Mouse (Mus musculus) embryonic facial prominence, embryonic 14.5 days (tissue): ENCODE results near the gene Slc44a3. TPM values are rescaled to one million over a fixed set of nuclear protein-coding genes. Genes with fewer than 3 reads are reported as not detected.

Experiments used
- ATAC-seq: fragments of 200-750 bp; cut with Nextera tagmentation; 2 replicates; pipeline ENCODE4 v1.8.0; 2017; ENCODE audit warnings: low read depth, moderate number of reproducible peaks, moderate TSS enrichment
- DNase-seq: peaks from one replicate; pipeline ENCODE4 v3.0.0-alpha.2; 2015; ENCODE audit warnings: low spot score
- H3K27ac ChIP-seq: fragments of 300-500 bp; sonication (generic); replicated peaks from 2 replicates; pipeline ENCODE4 v1.5.1; 2014; ENCODE audit warnings: low read depth, mild to moderate bottlenecking, low read length, moderate library complexity
- H3K27me3 ChIP-seq: fragments of 300-500 bp; sonication (generic); replicated peaks from 2 replicates; pipeline ENCODE4 v1.6.1; 2014; ENCODE audit warnings: low read length; ENCODE audit not compliant: control insufficient read depth, insufficient read depth
- H3K36me3 ChIP-seq: fragments of 300-500 bp; sonication (generic); 2 replicates; pipeline ENCODE4 v1.6.1; 2014; ENCODE audit warnings: low read length, mixed read lengths; ENCODE audit not compliant: control insufficient read depth, insufficient read depth
- H3K4me1 ChIP-seq: fragments of 300-500 bp; sonication (generic); 2 replicates; pipeline ENCODE4 v1.6.1; 2014; ENCODE audit warnings: antibody characterized with exemption, low read length; ENCODE audit not compliant: control insufficient read depth, insufficient read depth
- H3K4me2 ChIP-seq: fragments of 300-500 bp; sonication (generic); 2 replicates; pipeline ENCODE4 v1.6.1; 2014; ENCODE audit warnings: low read depth, mild to moderate bottlenecking, low read length, moderate library complexity, mixed read lengths
- H3K4me3 ChIP-seq: fragments of 300-500 bp; sonication (generic); 2 replicates; pipeline ENCODE4 v1.5.1; 2014; ENCODE audit warnings: low read depth, mild to moderate bottlenecking, low read length
- H3K9ac ChIP-seq: fragments of 300-500 bp; sonication (generic); 2 replicates; pipeline ENCODE4 v1.6.1; 2014; ENCODE audit warnings: low read depth, mild to moderate bottlenecking, low read length, moderate library complexity, mixed read lengths
- H3K9me3 ChIP-seq: fragments of 300-500 bp; sonication (generic); 2 replicates; pipeline ENCODE4 v1.6.1; 2016; ENCODE audit warnings: low read length; ENCODE audit not compliant: control insufficient read depth
- WGBS: fragments of 180-500 bp; shearing (Covaris S2); extraction: QIAGEN DNeasy Blood & Tissue Kit; methylation state at CpG from one replicate; pipeline ENCODE4 v1.1.7; 2014; 5-methylcytosine and 5-hydroxymethylcytosine counted together
- polyA plus RNA-seq: library from polyadenylated mRNA; unstranded; fragments of >200 nt; fragmentation: Nextera tagmentation; extraction: Ambion mirVana; gene quantifications from 2 replicates; pipeline ENCODE4 v1.2.1, GENCODE M21; 2014

Gene Slc44a3
- polyA plus RNA-seq, 1 experiment from 2014 or later = 6.4 TPM

DNA sequence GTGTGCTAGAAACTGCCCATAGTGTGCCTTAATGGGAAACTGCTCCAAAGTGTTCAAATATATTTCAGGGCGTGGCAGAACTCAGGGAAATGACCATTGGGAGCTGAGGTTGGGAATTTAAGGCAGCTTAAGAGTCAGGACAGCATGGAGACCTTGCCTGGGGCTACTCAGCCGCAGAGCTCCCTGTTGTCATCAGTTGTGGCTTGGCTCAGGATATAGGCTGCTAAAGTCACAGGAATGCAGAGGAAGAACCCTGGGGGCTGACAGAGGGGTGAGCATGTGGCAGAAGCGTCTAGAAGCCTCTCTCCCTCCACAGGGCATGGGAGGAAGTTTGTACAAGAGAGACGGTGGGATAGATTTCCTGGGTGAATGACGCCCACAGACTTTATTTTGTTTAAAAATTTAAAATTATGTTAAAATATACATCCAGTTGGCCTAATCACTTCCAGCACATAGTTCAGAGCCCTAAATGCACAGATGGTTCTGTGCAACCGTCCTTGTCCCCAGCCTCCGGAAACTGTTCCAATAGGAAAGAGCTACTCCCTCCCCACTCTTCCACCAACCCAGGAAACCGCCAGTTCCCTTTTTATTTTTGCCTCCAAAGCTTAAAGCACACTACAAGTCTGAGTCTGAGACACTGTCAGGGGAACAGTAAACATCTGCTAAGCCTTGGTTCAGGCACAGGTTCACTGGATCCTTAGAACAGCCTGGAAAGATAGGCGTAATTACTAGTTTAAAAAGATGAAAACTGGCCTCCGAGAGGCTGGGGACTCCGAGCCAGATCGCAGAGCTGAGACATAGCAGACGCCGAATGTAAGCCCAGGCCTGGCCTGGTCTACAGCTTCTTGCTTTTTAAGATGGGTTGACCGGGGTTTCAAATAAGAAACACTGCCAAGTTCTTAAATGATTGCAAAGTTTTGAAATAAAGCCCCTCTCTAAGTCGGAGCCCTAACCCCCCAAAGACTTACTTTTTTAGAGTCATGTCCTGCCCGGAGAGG lies 5.8 kb downstream of the Slc44a3 start:
- peak overlapping the region; percentile 9; the same call in 1 of the 2 replicates for H3K4me2 ChIP-seq
- peaks cover 18% of the 10 kb centered on the region for H3K4me1 ChIP-seq
- no peaks in the 10 kb centered on the region for H3K9me3 ChIP-seq
- ATAC-seq (peak; percentile 62), DNase-seq (peak; percentile 80)
- H3K9ac ChIP-seq = no peak overlapping the region
- no peaks in the 10 kb centered on the region for H3K36me3 ChIP-seq
- no peaks in the 10 kb centered on the region for H3K27me3 ChIP-seq
- H3K4me3 ChIP-seq = no peak overlapping the region
- peak overlapping the region; percentile 49 for H3K27ac ChIP-seq
- 29% methylated on average over 17 of the region's 17 CpGs for WGBS

DNA sequence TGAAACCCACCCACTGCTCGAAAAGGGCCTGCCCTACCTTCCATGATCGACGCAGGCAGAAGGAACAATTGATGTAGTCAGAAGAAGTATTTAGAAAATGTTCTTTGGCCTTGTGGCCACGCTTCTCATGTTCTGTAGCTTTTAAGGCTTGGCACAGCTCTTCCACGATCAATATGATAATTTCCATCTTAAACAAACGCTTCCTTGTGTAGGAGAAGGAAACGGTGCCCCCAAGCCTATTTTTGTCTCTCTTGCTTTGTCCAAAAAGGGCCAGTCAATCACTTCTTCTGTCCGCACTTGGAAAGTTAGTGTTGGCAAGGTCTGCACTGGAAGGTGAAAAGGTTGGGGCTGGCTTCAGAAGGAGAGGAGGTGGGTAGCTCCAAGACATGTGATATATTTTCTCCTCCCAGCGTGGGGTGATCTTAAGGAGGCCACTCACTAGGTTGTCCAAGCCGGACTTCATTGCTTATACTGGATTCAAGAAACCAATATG lies 10.5 kb downstream of the Slc44a3 start:
- no peaks in the 10 kb centered on the region for H3K27me3 ChIP-seq
- no peak overlapping the region for H3K4me3 ChIP-seq
- no peak overlapping the region for H3K4me2 ChIP-seq
- peak overlapping the region; percentile 46; the same call in 1 of the 2 replicates for H3K27ac ChIP-seq
- H3K4me1 ChIP-seq = peaks cover 13% of the 10 kb centered on the region
- H3K9me3 ChIP-seq = peaks cover 7% of the 10 kb centered on the region; the same call in 1 of the 2 replicates
- H3K9ac ChIP-seq = no peak overlapping the region
- peak; percentile 73 for DNase-seq
- no peaks in the 10 kb centered on the region for H3K36me3 ChIP-seq
- WGBS = 71% methylated on average over 10 of the region's 10 CpGs
- ATAC-seq = peak; percentile 68; the same call in 1 of the 2 replicates

DNA sequence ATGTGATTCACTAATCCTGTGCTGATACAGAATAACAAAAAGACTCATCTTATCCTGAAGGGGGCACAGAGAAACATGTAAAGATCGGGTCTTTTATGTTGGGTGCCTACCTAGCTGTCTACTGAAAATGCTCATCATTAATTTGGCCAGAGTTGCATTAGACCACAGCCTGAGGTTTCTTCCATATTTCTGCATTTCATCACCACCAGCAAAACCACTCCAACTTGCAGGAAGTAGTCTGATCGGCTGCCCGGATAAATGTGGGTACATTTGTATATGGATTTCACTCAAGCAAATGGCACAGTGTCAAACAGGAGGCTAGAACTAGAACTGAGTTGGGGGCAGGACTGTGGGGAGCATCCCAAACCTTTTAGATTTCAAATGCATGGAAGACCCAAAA lies 11.1 kb downstream of the Slc44a3 start:
- peaks cover 8% of the 10 kb centered on the region for H3K4me1 ChIP-seq
- H3K27ac ChIP-seq = peak overlapping the region; percentile 46
- H3K9ac ChIP-seq = no peak overlapping the region
- no peaks in the 10 kb centered on the region for H3K36me3 ChIP-seq
- H3K9me3 ChIP-seq = peaks cover 8% of the 10 kb centered on the region; the same call in 1 of the 2 replicates
- H3K4me3 ChIP-seq = no peak overlapping the region
- 75% methylated on average over 3 of the region's 3 CpGs for WGBS
- no peaks in the 10 kb centered on the region for H3K27me3 ChIP-seq
- no peak overlapping the region for H3K4me2 ChIP-seq
- no peak for DNase-seq
- no peak for ATAC-seq

DNA sequence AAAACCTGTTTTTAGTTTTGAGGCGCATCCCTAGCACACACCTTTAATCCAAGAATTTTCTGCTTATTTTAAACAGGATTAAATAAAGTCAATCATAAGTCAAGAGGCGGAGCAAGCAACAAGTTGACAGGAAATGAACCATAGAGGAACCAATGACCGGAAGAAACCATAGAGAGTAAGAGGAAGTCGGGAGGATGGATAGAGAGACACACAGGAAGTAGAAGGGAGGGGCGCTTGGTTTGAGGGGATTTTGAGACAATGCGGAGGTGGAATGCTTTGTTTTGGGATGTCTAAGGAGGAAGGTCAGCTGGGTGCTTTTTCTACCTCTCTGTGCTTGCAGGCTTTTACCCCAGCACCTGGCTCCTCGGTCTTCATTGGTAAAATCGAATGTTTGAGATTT lies 15.2 kb downstream of the Slc44a3 start:
- no peak overlapping the region for H3K4me3 ChIP-seq
- H3K36me3 ChIP-seq = no peaks in the 10 kb centered on the region
- peaks cover 8% of the 10 kb centered on the region; the same call in 1 of the 2 replicates for H3K9me3 ChIP-seq
- H3K4me2 ChIP-seq = no peak overlapping the region
- ATAC-seq (no peak), DNase-seq (no peak)
- no peaks in the 10 kb centered on the region for H3K27me3 ChIP-seq
- H3K9ac ChIP-seq = no peak overlapping the region
- 89% methylated on average over 8 of the region's 8 CpGs for WGBS
- no peak overlapping the region for H3K27ac ChIP-seq
- H3K4me1 ChIP-seq = no peaks in the 10 kb centered on the region

DNA sequence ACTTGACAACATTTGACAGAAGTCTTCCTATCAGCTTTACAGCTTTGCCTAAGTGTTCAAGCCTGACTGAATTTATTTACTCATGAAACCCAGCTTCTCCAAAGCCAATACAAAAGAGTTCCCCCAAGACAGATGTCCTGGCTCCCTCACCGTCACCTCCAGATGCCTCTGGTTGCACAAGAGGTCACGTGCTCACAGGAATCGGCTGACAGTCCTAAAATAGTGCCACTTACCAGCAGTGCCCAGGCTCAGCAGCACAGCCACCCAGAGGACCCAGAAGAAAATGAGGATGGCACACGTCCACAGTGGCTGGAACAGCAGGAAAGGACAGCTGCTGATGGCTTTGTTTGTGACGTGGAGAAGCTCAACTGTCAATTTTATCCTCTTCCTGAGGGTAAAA lies 23.1 kb downstream of the Slc44a3 start:
- H3K27ac ChIP-seq = no peak overlapping the region
- DNase-seq (no peak), ATAC-seq (no peak)
- H3K4me1 ChIP-seq = no peaks in the 10 kb centered on the region
- H3K9me3 ChIP-seq = no peaks in the 10 kb centered on the region
- H3K4me2 ChIP-seq = no peak overlapping the region
- H3K27me3 ChIP-seq = no peaks in the 10 kb centered on the region
- 50% methylated on average over 5 of the region's 5 CpGs for WGBS
- no peak overlapping the region for H3K4me3 ChIP-seq
- no peak overlapping the region for H3K9ac ChIP-seq
- no peaks in the 10 kb centered on the region for H3K36me3 ChIP-seq

DNA sequence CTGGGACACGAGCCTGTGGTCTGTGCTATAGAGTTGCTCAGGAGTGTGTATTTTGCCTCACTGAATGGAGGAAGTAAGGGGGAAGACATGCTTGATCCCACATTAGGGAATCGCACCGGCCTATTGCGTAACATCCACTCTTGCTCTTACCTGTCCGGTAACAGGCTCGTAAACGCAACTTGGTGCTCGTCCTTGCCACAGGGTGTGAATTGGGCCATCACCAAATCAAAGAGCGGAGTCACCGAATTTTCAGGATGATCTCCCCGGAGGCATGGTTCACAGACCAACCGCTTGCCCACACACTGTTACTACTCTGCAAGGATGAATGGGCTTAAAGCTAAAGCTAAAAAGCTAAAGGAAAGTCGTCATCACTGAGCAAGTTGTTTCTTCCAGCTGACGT lies 24.5 kb downstream of the Slc44a3 start:
- 93% methylated on average over 14 of the region's 14 CpGs for WGBS

DNA sequence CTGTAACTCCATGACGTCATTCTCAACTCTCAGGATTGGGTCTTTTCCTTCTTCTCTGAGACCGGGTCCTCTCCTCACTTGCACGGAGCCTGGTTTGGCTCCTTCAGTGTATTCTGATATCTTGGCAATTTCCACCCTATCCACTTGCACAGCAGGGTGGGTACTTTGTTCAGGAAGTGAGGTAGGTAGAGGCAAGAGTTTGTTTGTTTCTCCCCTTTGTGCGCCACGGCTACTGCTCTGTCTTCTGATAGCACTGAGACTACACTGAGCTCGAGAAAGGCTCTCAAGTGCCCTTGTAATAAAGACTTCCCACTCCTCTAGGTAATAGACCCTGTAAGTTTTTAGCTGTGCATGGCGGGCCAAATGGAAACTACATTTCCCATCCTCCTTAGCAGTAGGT lies 25.4 kb downstream of the Slc44a3 start:
- no peak overlapping the region for H3K9ac ChIP-seq
- H3K36me3 ChIP-seq = no peaks in the 10 kb centered on the region
- H3K4me2 ChIP-seq = no peak overlapping the region
- H3K9me3 ChIP-seq = no peaks in the 10 kb centered on the region
- 89% methylated on average over 7 of the region's 7 CpGs for WGBS
- ATAC-seq (no peak), DNase-seq (no peak)
- no peak overlapping the region for H3K27ac ChIP-seq
- H3K4me1 ChIP-seq = no peaks in the 10 kb centered on the region
- H3K27me3 ChIP-seq = no peaks in the 10 kb centered on the region
- H3K4me3 ChIP-seq = no peak overlapping the region

More for the DNA sequence above, 24.5 kb downstream of the Slc44a3 start:
- Histone ChIP-seq H3K27ac (no peak overlapping the region), H3K36me3 (no peaks in the 10 kb centered on the region), H3K4me2 (no peak overlapping the region), H3K9ac (no peak overlapping the region), H3K9me3 (no peaks in the 10 kb centered on the region), H3K4me3 (no peak overlapping the region), H3K4me1 (no peaks in the 10 kb centered on the region), H3K27me3 (no peaks in the 10 kb centered on the region)
- DNase-seq = no peak
- ATAC-seq = no peak

DNA sequence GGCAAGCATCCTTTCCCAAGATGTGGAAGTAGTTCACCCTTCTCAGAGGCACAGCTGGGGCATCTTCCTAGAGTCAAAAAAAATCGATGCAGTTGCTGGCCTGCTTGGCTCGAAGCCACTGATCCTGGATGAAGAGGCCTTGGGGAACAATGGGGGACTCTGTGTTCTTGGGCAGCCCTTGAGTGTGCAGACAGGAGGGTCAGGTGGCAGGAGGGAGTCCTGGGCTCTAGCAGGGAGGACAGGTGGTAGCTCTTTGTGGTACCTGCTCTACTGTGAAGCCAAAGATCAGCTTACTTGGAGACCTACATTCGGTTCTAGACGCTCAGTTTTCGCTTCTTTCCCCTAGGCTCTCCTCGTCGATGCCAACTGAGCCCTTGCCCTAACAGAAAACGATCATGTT lies 26.0 kb downstream of the Slc44a3 start:
- DNase-seq = no peak
- WGBS = 78% methylated on average over 8 of the region's 8 CpGs
- Histone ChIP-seq H3K27ac (no peak overlapping the region), H3K27me3 (no peaks in the 10 kb centered on the region), H3K4me3 (no peak overlapping the region), H3K9me3 (no peaks in the 10 kb centered on the region), H3K9ac (no peak overlapping the region), H3K4me2 (no peak overlapping the region), H3K4me1 (no peaks in the 10 kb centered on the region), H3K36me3 (no peaks in the 10 kb centered on the region)
- ATAC-seq = peak; percentile 65; the same call in 1 of the 2 replicates
